Mouse (Mus musculus): ENCODE data around the gene Ppm1n.

DNA sequence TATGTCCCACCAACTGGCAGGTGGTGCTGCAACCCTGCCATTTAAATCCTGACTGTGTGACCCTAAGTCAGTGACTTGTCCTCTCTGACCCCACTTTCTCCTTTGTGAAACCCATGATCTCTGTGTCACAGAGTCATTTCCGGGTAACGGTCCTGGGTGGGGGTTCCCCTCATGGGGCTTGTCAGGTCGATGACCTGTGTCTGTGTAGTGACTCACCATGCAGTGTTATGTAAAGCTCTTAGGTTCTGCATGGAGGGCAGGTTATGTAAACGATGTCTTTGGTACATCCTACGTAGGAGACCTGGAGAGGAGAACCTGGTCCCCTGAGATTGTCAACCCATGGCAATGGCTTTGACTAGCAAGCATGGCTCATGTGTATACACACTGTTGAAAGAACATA lies 41.6 kb upstream of the Ppm1n start:
- TF ChIP-seq CTCF (IDR thresholded peaks at IDR 0.05; ENCODE audit: control insufficient read depth, insufficient read depth, insufficient replicate concordance, low read depth, low read length), result no peak
- TF ChIP-seq POLR2A (IDR thresholded peaks at IDR 0.05; ENCODE audit: control insufficient read depth, low read depth, low read length), result no peak
